Mouse (Mus musculus) retina, embryonic 14.5 days (tissue): ENCODE measurements around the gene Fam104a.
A peak's percentile ranks its signal among the peaks of the same experiment; 100 is the strongest.

Source experiments
- DNase-seq: peaks from one replicate; pipeline ENCODE4 v3.0.0-alpha.2; 2015; ENCODE audit warnings: low spot score

The Fam104a gene

GRCm38 (mm10) chr11:113683957-113684706 lies at the start of gene Fam104a, which contains the start of gene D11Wsu47e:
Gene Fam104a (minus strand): TSS chr11:113684155.
Gene D11Wsu47e (plus strand): TSS chr11:113684412.
- peak; percentile 96 for DNase-seq

DNA sequence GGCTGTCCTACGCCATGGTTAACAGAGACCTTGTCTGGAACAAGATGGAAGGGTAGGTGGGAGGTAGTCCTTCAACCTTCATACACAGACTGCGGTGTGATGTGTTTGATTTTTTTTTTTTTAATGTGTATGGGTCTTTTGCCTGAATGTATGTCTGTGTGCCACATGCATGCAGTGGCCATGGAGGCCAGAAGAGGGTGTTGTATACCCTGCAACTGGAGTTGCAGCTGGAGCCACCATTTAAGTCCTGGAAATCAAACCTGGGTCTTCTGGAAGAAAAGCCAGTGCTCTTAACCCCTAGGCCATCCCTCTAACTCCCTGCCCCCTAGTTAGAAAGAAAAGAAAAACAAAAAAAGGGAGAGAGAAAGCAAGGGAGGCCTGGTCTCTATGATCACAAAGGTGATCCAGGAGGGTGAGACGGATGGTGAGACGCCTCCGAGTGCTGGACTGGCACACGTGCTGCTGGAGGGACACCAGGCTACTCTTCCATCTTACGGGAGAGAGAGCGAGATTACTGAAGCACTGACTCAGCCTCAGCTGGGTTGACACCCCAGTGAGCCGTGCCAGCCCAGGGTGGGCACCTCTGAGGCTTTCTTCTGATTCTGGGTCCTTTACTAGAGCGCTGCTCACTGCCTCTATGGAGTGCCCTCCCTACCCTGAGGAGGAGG lies 48.1 kb upstream of the Fam104a start:
- DNase-seq = no peak

- no peak for DNase-seq
Observed at GRCm38 (mm10) chr11:113730879-113731278, 46.9 kb upstream of the Fam104a start.

GRCm38 (mm10) chr11:113729917-113730316 lies 46.0 kb upstream of the Fam104a start:
- DNase-seq = no peak

- no peak for DNase-seq
Observed at GRCm38 (mm10) chr11:113729239-113729638, 45.3 kb upstream of the Fam104a start.

GRCm38 (mm10) chr11:113727992-113728391 lies 44.0 kb upstream of the Fam104a start:
- no peak for DNase-seq

GRCm38 (mm10) chr11:113726994-113727888 lies 43.3 kb upstream of the Fam104a start:
- DNase-seq = no peak

DNA sequence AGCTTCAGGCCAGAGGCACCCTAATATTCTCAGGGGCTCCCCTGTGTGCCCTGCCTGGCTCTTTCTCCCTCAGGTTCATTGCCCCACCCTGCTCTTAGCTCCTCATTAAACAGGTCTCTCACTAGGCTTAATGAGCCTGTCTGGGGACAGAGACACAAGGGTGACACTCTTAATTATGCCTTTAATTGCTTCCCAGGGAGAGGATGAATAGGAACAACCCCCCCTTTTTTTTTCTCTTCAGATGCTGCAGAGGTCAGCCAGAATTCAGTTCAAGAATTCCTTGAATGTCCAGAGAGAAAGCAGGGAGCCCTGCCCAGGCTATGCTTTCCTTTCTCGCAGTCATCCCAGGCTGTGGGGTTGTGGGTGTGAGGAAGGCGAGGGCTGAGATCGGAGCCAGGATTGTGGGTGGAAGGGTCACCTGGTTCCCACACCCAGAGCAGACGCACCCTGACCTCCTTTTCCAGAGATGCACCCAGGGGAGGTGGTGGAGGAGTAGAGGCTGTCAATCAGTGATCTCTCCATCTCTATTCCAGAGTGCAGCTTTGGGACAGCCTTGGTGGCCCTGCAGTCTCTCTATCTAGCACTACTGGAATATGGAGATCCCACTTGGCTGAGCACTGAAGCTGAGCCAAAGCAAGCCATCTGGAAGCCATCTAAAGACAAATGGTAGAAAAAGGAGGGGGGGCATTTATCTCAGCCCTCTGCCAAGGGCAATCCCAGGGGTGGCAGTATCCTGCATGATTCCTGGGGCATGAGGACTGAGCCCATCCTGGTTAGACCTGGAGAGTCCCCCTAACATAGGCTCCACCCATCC lies 41.5 kb upstream of the Fam104a start:
- DNase-seq = peak; percentile 68

DNA sequence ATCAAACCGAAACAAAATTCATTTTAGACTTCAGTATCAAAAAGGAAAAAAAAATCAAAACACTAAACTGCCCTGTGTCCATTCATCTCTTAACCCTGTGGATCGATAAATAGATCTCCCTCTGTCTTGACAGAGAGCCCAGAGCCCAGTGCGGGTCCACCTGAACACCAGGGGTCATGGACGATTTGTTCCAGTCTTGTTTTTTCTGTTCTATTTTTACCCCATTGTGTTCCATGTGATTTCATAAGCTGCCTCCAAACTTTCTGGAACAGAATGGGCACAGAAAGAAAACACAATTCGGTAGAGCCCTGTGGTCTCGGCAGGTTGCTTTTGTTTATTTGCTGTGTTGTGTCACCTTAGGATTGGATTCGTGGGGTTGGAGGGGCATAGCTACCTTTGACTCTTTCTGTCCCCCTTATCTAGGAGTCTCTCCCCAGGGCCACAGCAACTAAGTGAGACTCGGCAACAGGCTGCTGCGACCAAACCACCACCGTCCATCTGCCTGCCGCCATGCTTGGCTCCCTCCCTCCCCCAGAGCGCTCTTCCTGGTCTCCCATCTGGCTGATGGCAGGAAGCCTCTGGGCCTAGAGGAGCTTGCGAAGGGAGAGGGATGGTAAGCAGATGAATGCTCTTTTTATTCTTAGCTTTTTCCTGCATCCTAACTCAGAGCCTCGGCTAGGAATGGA lies 38.6 kb upstream of the Fam104a start:
- DNase-seq = no peak

- DNase-seq = no peak
Observed at GRCm38 (mm10) chr11:113717767-113718424, 33.9 kb upstream of the Fam104a start.

- DNase-seq = no peak
Observed at GRCm38 (mm10) chr11:113716132-113716531, 32.2 kb upstream of the Fam104a start.

DNA sequence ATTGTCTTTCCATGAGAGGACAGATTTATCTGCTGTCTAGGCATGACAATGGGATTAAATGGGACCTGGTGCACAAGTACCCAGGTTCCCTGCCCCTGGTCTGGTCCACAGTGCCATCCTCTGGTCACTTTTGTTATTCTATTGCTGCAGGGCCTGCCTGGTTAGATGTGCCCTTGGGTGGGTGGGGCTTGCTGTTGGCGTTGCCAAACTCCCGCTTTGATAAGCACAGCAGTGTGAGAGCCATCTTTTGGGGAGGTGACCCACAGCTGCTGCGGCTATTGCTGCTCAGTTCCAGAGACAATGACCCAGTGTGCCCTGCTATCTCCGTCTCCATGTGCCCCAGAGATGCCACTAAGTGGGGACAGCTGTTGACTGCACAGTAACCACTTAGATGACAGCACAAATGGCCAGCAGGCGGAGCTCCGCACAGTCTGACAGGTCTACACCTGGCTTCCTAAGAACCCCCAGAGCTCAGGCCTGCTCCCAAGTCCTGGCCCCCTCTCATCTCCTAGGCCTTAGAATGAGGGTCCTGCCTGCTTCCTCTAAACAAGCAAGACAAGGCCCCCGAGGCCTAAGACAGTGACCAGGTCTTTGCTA lies 31.2 kb upstream of the Fam104a start:
- peak; percentile 49 for DNase-seq

GRCm38 (mm10) chr11:113711061-113711460 lies 27.1 kb upstream of the Fam104a start:
- no peak for DNase-seq

- peak; percentile 68 for DNase-seq
Observed at GRCm38 (mm10) chr11:113710257-113710777, 26.4 kb upstream of the Fam104a start.

DNA sequence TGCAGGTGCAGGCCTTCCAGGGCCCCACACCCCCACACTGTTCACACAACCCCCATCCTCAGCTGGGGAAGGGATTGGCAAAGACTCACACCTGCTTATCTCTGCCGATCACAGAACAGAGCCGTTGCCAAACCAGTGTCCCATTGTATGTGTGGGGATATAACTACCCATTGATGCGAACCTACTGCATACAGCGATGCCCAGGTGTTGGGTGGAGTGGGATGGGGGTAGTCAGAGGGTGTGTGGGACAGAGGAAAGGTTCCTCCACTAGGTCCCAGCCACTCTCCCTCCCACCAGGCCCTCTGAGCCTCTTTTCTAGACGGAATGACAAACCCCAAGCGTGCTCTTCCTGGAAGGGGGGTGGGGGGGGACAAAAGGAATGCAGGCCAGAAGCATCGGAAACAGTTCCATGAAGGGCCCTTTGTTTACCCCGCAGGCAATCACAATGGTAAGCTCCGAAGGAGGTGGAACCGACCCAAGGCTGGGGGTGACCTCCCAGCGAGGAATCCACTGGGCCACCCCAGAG lies 25.8 kb upstream of the Fam104a start, which contains the start of gene Cpsf4l:
Gene Cpsf4l (minus strand): TSS at position 287 of the 526 bp plus-strand sequence.
- peak; percentile 77 for DNase-seq

GRCm38 (mm10) chr11:113709272-113709671 lies 25.3 kb upstream of the Fam104a start:
- DNase-seq = peak; percentile 24

DNA sequence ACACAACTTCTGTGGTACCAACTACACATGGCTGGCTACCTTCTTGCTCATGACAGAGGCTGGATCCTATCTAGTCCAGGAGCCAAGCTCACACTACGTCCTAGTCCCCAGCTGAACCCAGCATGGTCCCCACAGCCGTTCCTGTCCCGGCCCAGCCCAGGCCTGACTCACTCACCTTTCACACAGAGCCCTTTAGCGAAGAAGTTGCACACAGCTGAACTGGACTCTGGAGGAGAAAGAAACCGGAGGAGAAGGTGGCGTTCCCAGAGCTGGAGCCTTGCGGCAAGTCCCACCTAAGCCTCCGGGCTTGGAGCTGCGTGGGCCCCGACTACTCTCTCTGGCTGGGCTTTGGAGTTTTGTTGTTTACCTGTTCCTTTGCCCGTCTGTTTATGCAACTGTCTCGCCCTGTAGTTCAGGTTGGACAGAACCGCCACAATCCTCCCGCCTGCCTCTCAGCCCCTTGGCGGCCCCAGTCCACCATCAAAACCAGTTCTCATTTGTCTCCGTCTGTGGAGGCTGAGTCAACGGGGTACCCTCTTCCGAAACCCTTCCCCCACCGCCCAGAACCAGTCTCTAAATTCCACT lies 24.8 kb upstream of the Fam104a start:
- no peak for DNase-seq

DNA sequence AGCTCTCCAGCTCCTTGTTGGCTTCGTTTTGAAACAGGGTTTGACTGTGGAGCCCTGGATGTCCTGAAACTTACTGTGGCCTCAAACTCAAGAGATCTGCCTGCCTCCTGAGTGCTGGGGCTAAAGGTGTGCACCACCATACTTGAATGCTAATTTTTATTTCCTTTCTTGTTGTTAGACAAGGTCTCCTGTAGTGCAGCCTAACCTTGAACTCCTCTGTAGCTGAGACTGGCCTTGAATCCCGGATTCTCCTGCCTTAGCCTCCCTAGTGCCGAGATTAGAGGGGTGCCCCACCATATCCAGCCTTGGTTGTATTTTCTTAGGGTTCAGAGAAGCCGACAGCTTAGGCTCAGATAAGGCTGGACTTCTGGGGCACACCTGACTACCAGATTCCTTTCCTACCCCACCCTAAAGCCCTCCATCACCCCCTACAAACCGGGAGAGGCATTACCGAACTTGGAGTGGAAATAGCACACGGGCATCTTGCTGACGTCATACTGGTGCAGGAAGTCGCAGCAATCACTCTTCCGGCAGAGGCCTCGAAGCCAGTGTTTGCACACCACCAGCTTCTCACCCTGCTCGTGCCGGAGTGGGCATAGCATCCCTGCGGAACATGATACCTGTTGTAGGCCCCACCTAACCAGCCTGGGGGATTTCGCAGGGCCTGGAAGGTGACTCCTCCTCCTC lies 22.2 kb upstream of the Fam104a start:
- no peak for DNase-seq
